Mouse (Mus musculus): ENCODE data around the gene Vars2. TPM values are rescaled to one million over a fixed set of nuclear protein-coding genes. Genes with fewer than 3 reads are reported as not detected.
A peak's percentile ranks its signal among the peaks of the same experiment; 100 is the strongest.

Gene Vars2
- total RNA-seq, 1 experiment, result 58.5 TPM

DNA sequence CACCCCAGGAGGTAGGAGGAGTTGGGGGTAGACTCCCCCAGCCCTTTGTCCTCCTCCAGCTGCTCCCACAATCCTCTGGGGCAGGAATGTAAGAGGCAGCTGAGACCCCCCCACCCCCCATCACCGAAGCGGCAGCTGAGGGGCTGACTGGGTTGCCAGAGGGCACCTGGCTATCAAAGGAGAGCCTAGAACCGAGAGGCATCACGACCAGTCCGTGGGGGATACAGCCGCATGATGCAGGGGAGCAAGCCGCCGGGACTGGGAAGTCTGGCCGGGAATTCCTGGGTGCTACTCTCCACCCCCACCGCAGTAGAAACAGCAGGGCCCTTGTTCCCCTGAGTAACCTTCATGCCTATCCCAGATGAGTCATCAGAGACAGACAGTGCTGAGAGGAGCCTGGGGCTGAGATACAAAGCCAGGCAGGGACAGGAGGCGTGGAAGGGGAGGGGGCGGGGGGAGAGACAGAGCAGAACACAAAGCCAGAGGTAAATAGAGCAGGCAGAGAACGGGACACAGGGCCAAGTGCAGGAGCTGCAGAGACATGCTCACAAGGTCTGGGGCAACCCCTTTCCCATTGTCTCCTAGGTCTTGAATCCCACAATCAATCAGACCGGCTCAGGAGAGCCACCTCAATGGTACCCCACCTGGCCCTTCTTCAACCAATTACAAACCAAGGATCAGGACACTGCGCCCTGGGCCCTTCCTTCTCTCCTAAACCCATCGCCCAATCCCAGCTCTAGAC, 30.5 kb upstream of the Vars2 start:
- peaks cover 5 to 20% of the 10 kb centered on the region in 2 experiments; a peak in 3 of 4 replicates for H3K4me1 ChIP-seq (ENCODE audit: control insufficient read depth in 2 of 2, insufficient read depth in 2 of 2, low read length in 2 of 2, poor library complexity in 1 of 2)
- peak overlapping the region; percentile 38 to 57 for H3K4me3 ChIP-seq (ENCODE audit: insufficient read depth in 1 of 2, low read depth in 1 of 2, low read length in 2 of 2, poor library complexity in 1 of 2, severe bottlenecking in 1 of 2)
- in situ Hi-C loops (cut with MboI; ENCODE audit: low sequenced_read_pairs in 2 of 2, unreplicated experiment in 2 of 2), result no loop called here
- H3K36me3 ChIP-seq (ENCODE audit: control insufficient read depth, insufficient read depth, low read length, poor library complexity, severe bottlenecking), result no peaks in the 10 kb centered on the region; the same call in 1 of the 2 replicates
- no peaks in the 10 kb centered on the region for H3K9me3 ChIP-seq (ENCODE audit: control insufficient read depth, insufficient read depth, low read depth, low read length)
- peak overlapping the region; percentile 95 for H3K27ac ChIP-seq (ENCODE audit: insufficient read depth, low read depth, low read length, poor library complexity, severe bottlenecking)
- peak overlapping the region; percentile 73 for H3K9ac ChIP-seq (ENCODE audit: insufficient read depth, low read depth, low read length, poor library complexity, severe bottlenecking)
- no peak for TF ChIP-seq ZC3H11A (IDR thresholded peaks at IDR 0.05; ENCODE audit: borderline replicate concordance, low read depth, low read length)
- no peak for TF ChIP-seq HCFC1 (IDR thresholded peaks at IDR 0.05; ENCODE audit: borderline replicate concordance, insufficient read depth, low read length)
- no peak for TF ChIP-seq ZNF384 (IDR thresholded peaks at IDR 0.05; ENCODE audit: low read depth, low read length)
- TF ChIP-seq MAFK (IDR thresholded peaks at IDR 0.05; ENCODE audit: insufficient read depth, low read depth, low read length), result no peak
- TF ChIP-seq CHD2 (IDR thresholded peaks at IDR 0.05; ENCODE audit: low read depth, low read length), result no peak
- peak; percentile 58 for DNase-seq (ENCODE audit: low read depth, low spot score)

DNA sequence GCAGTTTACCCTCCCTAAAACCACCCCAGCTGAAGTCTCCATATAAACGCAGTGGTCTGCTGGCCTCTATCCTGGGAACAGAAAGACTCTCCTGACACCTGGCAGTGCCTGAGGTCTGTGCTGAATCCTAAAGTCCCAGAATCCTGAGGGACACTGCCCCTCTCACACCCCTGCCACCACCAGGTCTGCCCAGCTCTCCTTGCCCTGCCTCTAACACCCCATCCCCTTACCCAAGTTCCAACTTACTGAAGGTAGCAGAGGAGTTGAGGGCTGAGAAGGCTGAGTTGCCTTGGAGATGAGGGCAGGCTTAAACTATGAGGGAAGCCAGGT, 30.0 kb upstream of the Vars2 start:
- Histone ChIP-seq H3K9ac (ENCODE audit: insufficient read depth, low read depth, low read length, poor library complexity, severe bottlenecking) (peak overlapping the region; percentile 73; the same call in 1 of the 2 replicates), H3K4me1 (ENCODE audit: control insufficient read depth in 2 of 2, insufficient read depth in 2 of 2, low read length in 2 of 2, poor library complexity in 1 of 2) (peaks cover 5 to 18% of the 10 kb centered on the region in 2 experiments; a peak in 3 of 4 replicates), H3K36me3 (ENCODE audit: control insufficient read depth, insufficient read depth, low read length, poor library complexity, severe bottlenecking) (no peaks in the 10 kb centered on the region; the same call in 1 of the 2 replicates), H3K4me3 (ENCODE audit: insufficient read depth in 1 of 2, low read depth in 1 of 2, low read length in 2 of 2, poor library complexity in 1 of 2, severe bottlenecking in 1 of 2) (peak overlapping the region; percentile 38 to 57; a peak in 3 of 4 replicates), H3K27ac (ENCODE audit: insufficient read depth, low read depth, low read length, poor library complexity, severe bottlenecking) (peak overlapping the region; percentile 95), H3K9me3 (ENCODE audit: control insufficient read depth, insufficient read depth, low read depth, low read length) (no peaks in the 10 kb centered on the region)
- in situ Hi-C loops (cut with MboI; ENCODE audit: low sequenced_read_pairs in 2 of 2, unreplicated experiment in 2 of 2), result no loop called here
- DNase-seq (ENCODE audit: low read depth, low spot score), result no peak
- TF ChIP-seq HCFC1 (IDR thresholded peaks at IDR 0.05; ENCODE audit: borderline replicate concordance, insufficient read depth, low read length) (no peak), ZNF384 (IDR thresholded peaks at IDR 0.05; ENCODE audit: low read depth, low read length) (no peak), MAFK (IDR thresholded peaks at IDR 0.05; ENCODE audit: insufficient read depth, low read depth, low read length) (no peak), ZC3H11A (IDR thresholded peaks at IDR 0.05; ENCODE audit: borderline replicate concordance, low read depth, low read length) (no peak), CHD2 (IDR thresholded peaks at IDR 0.05; ENCODE audit: low read depth, low read length) (no peak)

DNA sequence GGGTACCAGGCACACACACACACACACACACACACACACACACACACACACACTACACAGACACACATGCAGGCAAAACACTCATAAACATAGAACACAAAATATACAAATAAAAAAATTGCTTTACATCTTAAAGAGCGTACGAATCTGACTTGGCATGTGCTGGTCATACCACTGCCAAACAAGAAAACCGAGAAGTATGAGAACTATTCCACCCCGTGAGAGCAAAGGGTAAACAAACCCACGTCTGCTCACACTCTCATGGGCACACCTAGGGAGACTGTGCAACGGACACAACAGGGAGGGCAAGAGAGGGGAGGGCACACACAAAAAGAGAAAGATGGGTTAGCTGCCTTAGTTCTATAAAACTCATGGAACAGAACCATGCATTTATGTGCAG, 29.3 kb upstream of the Vars2 start:
- DNase-seq (ENCODE audit: low read depth, low spot score), result no peak
- no peaks in the 10 kb centered on the region for H3K9me3 ChIP-seq (ENCODE audit: control insufficient read depth, insufficient read depth, low read depth, low read length)
- peaks cover 5 to 19% of the 10 kb centered on the region in 2 experiments; a peak in 3 of 4 replicates for H3K4me1 ChIP-seq (ENCODE audit: control insufficient read depth in 2 of 2, insufficient read depth in 2 of 2, low read length in 2 of 2, poor library complexity in 1 of 2)
- H3K27ac ChIP-seq (ENCODE audit: insufficient read depth, low read depth, low read length, poor library complexity, severe bottlenecking), result no peak overlapping the region
- TF ChIP-seq ZNF384 (IDR thresholded peaks at IDR 0.05; ENCODE audit: low read depth, low read length) (no peak), CHD2 (IDR thresholded peaks at IDR 0.05; ENCODE audit: low read depth, low read length) (no peak), MAFK (IDR thresholded peaks at IDR 0.05; ENCODE audit: insufficient read depth, low read depth, low read length) (no peak), ZC3H11A (IDR thresholded peaks at IDR 0.05; ENCODE audit: borderline replicate concordance, low read depth, low read length) (no peak), HCFC1 (IDR thresholded peaks at IDR 0.05; ENCODE audit: borderline replicate concordance, insufficient read depth, low read length) (no peak)
- H3K36me3 ChIP-seq (ENCODE audit: control insufficient read depth, insufficient read depth, low read length, poor library complexity, severe bottlenecking), result no peaks in the 10 kb centered on the region; the same call in 1 of the 2 replicates
- in situ Hi-C loops (cut with MboI; ENCODE audit: low sequenced_read_pairs in 2 of 2, unreplicated experiment in 2 of 2), result no loop called here
- H3K4me3 ChIP-seq (ENCODE audit: insufficient read depth in 1 of 2, low read depth in 1 of 2, low read length in 2 of 2, poor library complexity in 1 of 2, severe bottlenecking in 1 of 2), result no peak overlapping the region
- H3K9ac ChIP-seq (ENCODE audit: insufficient read depth, low read depth, low read length, poor library complexity, severe bottlenecking), result no peak overlapping the region

DNA sequence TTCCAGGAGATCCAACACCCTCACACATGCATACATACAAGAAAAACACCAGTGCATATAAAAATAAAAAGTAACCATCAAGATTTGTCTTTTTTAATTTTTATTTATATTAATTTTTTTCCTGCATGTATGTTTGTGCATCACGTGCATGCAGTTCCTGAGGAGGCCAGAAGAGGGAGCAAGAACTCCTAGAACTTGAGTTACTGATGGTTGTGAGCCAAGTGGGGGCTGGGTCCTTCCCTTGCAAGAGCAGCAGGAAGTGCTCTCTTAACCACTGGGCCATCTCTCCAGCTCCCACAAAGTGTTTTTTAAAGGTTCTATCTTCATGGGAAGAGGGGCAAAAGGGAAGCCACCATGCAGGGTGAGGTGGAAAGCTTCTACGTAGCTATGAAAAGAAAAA, 27.9 kb upstream of the Vars2 start:
- Histone ChIP-seq H3K9me3 (ENCODE audit: control insufficient read depth, insufficient read depth, low read depth, low read length) (no peaks in the 10 kb centered on the region), H3K4me3 (ENCODE audit: insufficient read depth in 1 of 2, low read depth in 1 of 2, low read length in 2 of 2, poor library complexity in 1 of 2, severe bottlenecking in 1 of 2) (no peak overlapping the region), H3K36me3 (ENCODE audit: control insufficient read depth, insufficient read depth, low read length, poor library complexity, severe bottlenecking) (peaks cover 3% of the 10 kb centered on the region; the same call in 1 of the 2 replicates), H3K9ac (ENCODE audit: insufficient read depth, low read depth, low read length, poor library complexity, severe bottlenecking) (no peak overlapping the region), H3K27ac (ENCODE audit: insufficient read depth, low read depth, low read length, poor library complexity, severe bottlenecking) (no peak overlapping the region), H3K4me1 (ENCODE audit: control insufficient read depth in 2 of 2, insufficient read depth in 2 of 2, low read length in 2 of 2, poor library complexity in 1 of 2) (peaks cover 5 to 15% of the 10 kb centered on the region in 2 experiments; a peak in 3 of 4 replicates)
- in situ Hi-C loops (cut with MboI; ENCODE audit: low sequenced_read_pairs in 2 of 2, unreplicated experiment in 2 of 2), result no loop called here
- DNase-seq (ENCODE audit: low read depth, low spot score), result peak; percentile 83
- TF ChIP-seq ZC3H11A (IDR thresholded peaks at IDR 0.05; ENCODE audit: borderline replicate concordance, low read depth, low read length) (no peak), CHD2 (IDR thresholded peaks at IDR 0.05; ENCODE audit: low read depth, low read length) (no peak), HCFC1 (IDR thresholded peaks at IDR 0.05; ENCODE audit: borderline replicate concordance, insufficient read depth, low read length) (no peak), ZNF384 (IDR thresholded peaks at IDR 0.05; ENCODE audit: low read depth, low read length) (no peak), MAFK (IDR thresholded peaks at IDR 0.05; ENCODE audit: insufficient read depth, low read depth, low read length) (no peak)

Measured in ES-E14 (cell line).